Mouse (Mus musculus) CH12.LX (cell line): Measurements from ENCODE around the gene Efna1. TPM values are rescaled to one million over a fixed set of nuclear protein-coding genes. Genes with fewer than 3 reads are reported as not detected.
A peak's percentile ranks its signal among the peaks of the same experiment; 100 is the strongest.

Experiments used
- DNase-seq: peaks from one replicate; pipeline ENCODE4 v3.0.0-alpha.2; 2013; ENCODE audit errors: extremely low read depth
- H3K27ac ChIP-seq: 2 replicates; pipeline ENCODE4 v1.5.1; 2012; ENCODE audit warnings: low read depth, mild to moderate bottlenecking, control low read depth, moderate library complexity; ENCODE audit not compliant: insufficient read depth
- H3K27me3 ChIP-seq: replicated peaks from 2 replicates; pipeline ENCODE3; 2012; ENCODE audit warnings: inconsistent platforms
- H3K36me3 ChIP-seq, 2 experiments: replicated peaks in 1 of 2; 2 replicates each; pipeline versions ENCODE3 to v1.6.1; 2012; ENCODE audit warnings: inconsistent platforms in 1 of 2, low read length in 1 of 2, mild to moderate bottlenecking in 1 of 2, mixed read lengths in 1 of 2, moderate library complexity in 1 of 2; ENCODE audit not compliant: control insufficient read depth in 1 of 2, insufficient read depth in 1 of 2
- H3K4me1 ChIP-seq, 2 experiments: 2 replicates each; pipeline ENCODE4 v1.6.1; 2012; ENCODE audit warnings: inconsistent platforms in 1 of 2, moderate library complexity in 1 of 2; ENCODE audit not compliant: insufficient read depth in 2 of 2, control insufficient read depth in 1 of 2
- H3K4me2 ChIP-seq: 2 replicates; pipeline ENCODE4 v1.6.1; 2012; ENCODE audit warnings: low read depth, mild to moderate bottlenecking, control low read depth; ENCODE audit not compliant: poor library complexity, insufficient read depth, severe bottlenecking
- H3K4me3 ChIP-seq, 3 experiments: fragments of 150-350 bp in 1 of 3; sonication (generic) in 1 of 3; replicated peaks in 1 of 3; 2 replicates each; pipeline versions ENCODE3 to v1.5.1; 2011 to 2012; ENCODE audit warnings: low read depth in 2 of 3, low read length in 2 of 3, mild to moderate bottlenecking in 2 of 3, moderate library complexity in 2 of 3, control low read depth in 1 of 3, improper control_type of control experiment in 1 of 3, inconsistent platforms in 1 of 3, mixed read lengths in 1 of 3; ENCODE audit not compliant: poor library complexity in 1 of 3
- H3K79me2 ChIP-seq: replicated peaks from 2 replicates; pipeline ENCODE4 v1.6.1; 2012; ENCODE audit warnings: mild to moderate bottlenecking, moderate library complexity; ENCODE audit not compliant: control insufficient read depth, poor library complexity, insufficient read depth, severe bottlenecking; ENCODE audit errors: extremely low read depth
- H3K9ac ChIP-seq: 2 replicates; pipeline ENCODE4 v1.6.1; 2012; ENCODE audit warnings: low read depth, mild to moderate bottlenecking, control low read depth, moderate library complexity; ENCODE audit not compliant: insufficient read depth
- H3K9me3 ChIP-seq: replicated peaks from 2 replicates; pipeline ENCODE3; 2012; ENCODE audit warnings: low read length, inconsistent platforms, mixed read lengths
- BHLHE40 ChIP-seq: IDR thresholded peaks from 2 replicates; pipeline ENCODE4 v1.6.1; 2011; ENCODE audit warnings: mild to moderate bottlenecking, low read depth, low read length, improper control_type of control experiment
- CHD1 ChIP-seq: IDR thresholded peaks from 2 replicates; pipeline ENCODE4 v1.6.1; 2012; ENCODE audit warnings: low read depth, low read length, improper control_type of control experiment, inconsistent platforms
- CHD2 ChIP-seq: IDR thresholded peaks from 2 replicates; pipeline ENCODE4 v1.6.1; 2011; ENCODE audit warnings: low read length, improper control_type of control experiment
- CTCF ChIP-seq, 2 experiments: IDR thresholded peaks in 1 of 2; conservative IDR thresholded peaks in 1 of 2; 2 replicates each; pipeline ENCODE4 v1.5.1; 2011 to 2012; ENCODE audit warnings: low read depth in 2 of 2, low read length in 2 of 2, improper control_type of control experiment in 1 of 2, inconsistent platforms in 1 of 2, mild to moderate bottlenecking in 1 of 2, moderate library complexity in 1 of 2
- EP300 ChIP-seq: IDR thresholded peaks from 2 replicates; pipeline ENCODE4 v1.6.1; 2011; ENCODE audit warnings: low read length, improper control_type of control experiment
- ETS1 ChIP-seq: conservative IDR thresholded peaks from 2 replicates; pipeline ENCODE4 v1.6.1; 2012; ENCODE audit warnings: low read depth, mild to moderate bottlenecking, inconsistent platforms, low read length, improper control_type of control experiment, moderate library complexity
- IRF4 ChIP-seq: IDR thresholded peaks from 2 replicates; pipeline ENCODE4 v1.6.1; 2014; ENCODE audit warnings: low read depth, mild to moderate bottlenecking, inconsistent platforms, low read length, improper control_type of control experiment
- JUND ChIP-seq: conservative IDR thresholded peaks from 2 replicates; pipeline ENCODE4 v1.6.1; 2011; ENCODE audit warnings: low read depth, low read length, improper control_type of control experiment
- KAT2A ChIP-seq: IDR thresholded peaks from 2 replicates; pipeline ENCODE4 v1.6.1; 2012; ENCODE audit warnings: low read length, improper control_type of control experiment, inconsistent platforms; ENCODE audit not compliant: insufficient replicate concordance
- MAX ChIP-seq: IDR thresholded peaks from 2 replicates; pipeline ENCODE4 v1.6.1; 2011; ENCODE audit warnings: low read length, improper control_type of control experiment
- MAZ ChIP-seq: IDR thresholded peaks from 2 replicates; pipeline ENCODE4 v1.6.1; 2012; ENCODE audit warnings: low read depth, mild to moderate bottlenecking, inconsistent platforms, low read length, improper control_type of control experiment, moderate library complexity
- NRF1 ChIP-seq: IDR thresholded peaks from 2 replicates; pipeline ENCODE4 v1.6.1; 2014; ENCODE audit warnings: low read depth, mild to moderate bottlenecking, inconsistent platforms, low read length, improper control_type of control experiment, moderate library complexity
- POLR2AphosphoS2 ChIP-seq: IDR thresholded peaks from 2 replicates; pipeline ENCODE4 v1.6.1; 2011; ENCODE audit warnings: low read depth, low read length, improper control_type of control experiment
- RAD21 ChIP-seq: IDR thresholded peaks from 2 replicates; pipeline ENCODE4 v1.6.1; 2011; ENCODE audit warnings: low read depth, mild to moderate bottlenecking, low read length, improper control_type of control experiment, moderate library complexity
- SIN3A ChIP-seq: IDR thresholded peaks from 2 replicates; pipeline ENCODE4 v1.6.1; 2012; ENCODE audit warnings: low read length, improper control_type of control experiment, inconsistent platforms
- SMC3 ChIP-seq: IDR thresholded peaks from 2 replicates; pipeline ENCODE4 v1.6.1; 2011; ENCODE audit warnings: low read depth, low read length, improper control_type of control experiment
- TBP ChIP-seq: conservative IDR thresholded peaks from 2 replicates; pipeline ENCODE4 v1.6.1; 2011; ENCODE audit warnings: low read depth, low read length, improper control_type of control experiment
- USF1 ChIP-seq: IDR thresholded peaks from 2 replicates; pipeline ENCODE4 v1.6.1; 2014; ENCODE audit warnings: low read depth, mild to moderate bottlenecking, inconsistent platforms, low read length, improper control_type of control experiment
- USF2 ChIP-seq: conservative IDR thresholded peaks from 2 replicates; pipeline ENCODE4 v1.6.1; 2011; ENCODE audit warnings: low read depth, low read length, improper control_type of control experiment
- ZC3H11A ChIP-seq: IDR thresholded peaks from 2 replicates; pipeline ENCODE4 v1.6.1; 2012; ENCODE audit warnings: low read depth, mild to moderate bottlenecking, inconsistent platforms, low read length, improper control_type of control experiment
- ZKSCAN1 ChIP-seq: IDR thresholded peaks from 2 replicates; pipeline ENCODE4 v1.6.1; 2012; ENCODE audit warnings: low read depth, inconsistent platforms, low read length, improper control_type of control experiment, borderline replicate concordance
- ZMIZ1 ChIP-seq: IDR thresholded peaks from 2 replicates; pipeline ENCODE4 v1.6.1; 2012; ENCODE audit warnings: low read depth, mild to moderate bottlenecking, inconsistent platforms, low read length, improper control_type of control experiment
- dilution Hi-C: fragments of 300-500 bp; cut with MboI; formaldehyde crosslinking; loops from 2 replicates; pipeline ENCODE4 v1.14.3; 2020; ENCODE audit warnings: low sequenced_read_pairs; ENCODE audit not compliant: extremely low pct_unique_long_range_greater_than_20kb, extremely low pct_ligation_motif_present
- in situ Hi-C: fragments of 300-500 bp; cut with MboI; formaldehyde crosslinking; loops from 3 replicates; pipeline ENCODE4 v1.14.3; 2019; ENCODE audit warnings: low sequenced_read_pairs, low pct_ligation_motif_present, low pct_unique_long_range_greater_than_20kb, mixed read lengths
- polyA plus RNA-seq: library from polyadenylated mRNA; unstranded; fragments of >175 nt; gene quantifications from 2 replicates; pipeline ENCODE4 v1.2.1, GENCODE M21; 2012; ENCODE audit warnings: low read depth; ENCODE audit not compliant: insufficient read length
- total RNA-seq, 2 experiments: library from RNA; depleted of rRNA; stranded (reverse); fragments of 300-350 nt in 1 of 2; fragments of >200 nt in 1 of 2; gene quantifications; 2 replicates each; pipeline ENCODE4 v1.2.3; 2012 to 2014

Gene Efna1
- total and polyA plus RNA-seq, 3 experiments, result 0.70 to 0.93 (median 0.71) TPM

- Histone ChIP-seq H3K4me2 (no peak overlapping the region), H3K4me3 (no peak overlapping the region), H3K9me3 (peaks cover 3% of the 10 kb centered on the region), H3K79me2 (no peaks in the 10 kb centered on the region), H3K36me3 (no peaks in the 10 kb centered on the region), H3K27ac (no peak overlapping the region), H3K9ac (no peak overlapping the region), H3K4me1 (peaks cover 31 to 61% of the 10 kb centered on the region in 2 experiments), H3K27me3 (peaks cover 49% of the 10 kb centered on the region)
- peak; percentile 76 for DNase-seq
- in situ Hi-C loops (no loop called here), dilution Hi-C loops (no loop called here)
- TF ChIP-seq POLR2AphosphoS2, result no peak
- TF ChIP-seq RAD21, result peak; percentile 94
- TF ChIP-seq MAZ, result no peak
- TF ChIP-seq ZC3H11A, result peak; percentile 47
- peak; percentile 93 for TF ChIP-seq SMC3
- TF ChIP-seq ZKSCAN1, result no peak
- peak; percentile 79 to 96 for TF ChIP-seq CTCF (conservative IDR thresholded peaks at IDR 0.05 in 1 of 2, IDR thresholded peaks at IDR 0.05 in 1 of 2; ENCODE audit: low read depth in 2 of 2, low read length in 2 of 2)
Measured at GRCm38 (mm10) chr3:89316833-89317232, 35.9 kb upstream of the Efna1 start.

- in situ Hi-C loops, result no loop called here
- no peak overlapping the region for H3K9ac ChIP-seq
- TF ChIP-seq BHLHE40 (no peak), NRF1 (no peak), ZMIZ1 (no peak), ETS1 (no peak), KAT2A (no peak), TBP (no peak), RAD21 (no peak), SIN3A (no peak), MAX (no peak), USF1 (no peak), CHD2 (no peak), EP300 (no peak), CHD1 (no peak), JUND (no peak), IRF4 (no peak), USF2 (no peak), POLR2AphosphoS2 (no peak)
- TF ChIP-seq, all 38 proteins: peak for 0
- dilution Hi-C loops, result no loop called here
- Histone ChIP-seq H3K4me3 (peak overlapping the region; percentile 13 to 50 (median 31)), H3K79me2 (no peaks in the 10 kb centered on the region), H3K4me2 (peak overlapping the region; percentile 58), H3K4me1 (peaks cover 28 to 61% of the 10 kb centered on the region in 2 experiments), H3K27me3 (peaks cover 42% of the 10 kb centered on the region), H3K9me3 (peaks cover 3% of the 10 kb centered on the region), H3K27ac (no peak overlapping the region), H3K36me3 (no peaks in the 10 kb centered on the region)
- DNase-seq, result no peak
Measured at GRCm38 (mm10) chr3:89315930-89316831, 35.2 kb upstream of the Efna1 start.
